Mouse (Mus musculus): Measurements from ENCODE around the gene 1500015O10Rik. TPM values are rescaled to one million over a fixed set of nuclear protein-coding genes. Genes with fewer than 3 reads are reported as not detected.

Gene 1500015O10Rik
- polyA plus RNA-seq, 1 experiment from 2014 or later = 0.17 TPM

DNA sequence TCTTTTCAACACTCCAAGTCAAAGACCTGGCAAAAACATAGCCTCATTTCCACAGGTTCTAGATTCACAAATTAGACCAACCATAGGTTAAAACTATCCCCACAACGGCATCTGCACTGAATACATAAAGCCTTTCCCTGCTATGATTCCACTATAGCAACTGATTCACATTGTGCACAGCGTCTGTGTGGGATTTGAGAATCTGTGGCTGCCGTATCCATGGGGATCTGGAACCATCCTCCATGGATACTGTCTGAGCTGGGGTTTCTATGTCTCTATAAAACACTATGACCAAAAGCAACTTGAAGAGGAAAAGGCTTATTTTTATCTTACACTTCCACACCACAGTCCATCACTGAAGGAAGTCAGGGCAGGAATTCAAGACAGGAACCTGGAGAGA, 52.3 kb downstream of the 1500015O10Rik start:
- Histone ChIP-seq H3K4me3 (no peak overlapping the region), H3K4me1 (0 out of 2 replicates have a peak, but pooled peaks cover 3% of the 10 kb centered on the region), H3K9me3 (replicated peaks) (no peaks in the 10 kb centered on the region), H3K36me3 (peaks cover 38% of the 10 kb centered on the region), H3K27me3 (ENCODE audit: low read depth, poor library complexity, severe bottlenecking) (no peaks in the 10 kb centered on the region), H3K27ac (replicated peaks) (no peak overlapping the region)
- 90% methylated on average over 3 of the region's 3 CpGs for WGBS
- no peak for DNase-seq (ENCODE audit: low spot score)

GRCm38 (mm10) chr1:43783186-43783585, 52.8 kb downstream of the 1500015O10Rik start:
- Histone ChIP-seq H3K36me3 (peaks cover 38% of the 10 kb centered on the region), H3K27me3 (ENCODE audit: low read depth, poor library complexity, severe bottlenecking) (no peaks in the 10 kb centered on the region), H3K4me3 (no peak overlapping the region), H3K4me1 (0 out of 2 replicates have a peak, but pooled peaks cover 3% of the 10 kb centered on the region), H3K27ac (replicated peaks) (no peak overlapping the region), H3K9me3 (replicated peaks) (no peaks in the 10 kb centered on the region)
- no peak for DNase-seq (ENCODE audit: low spot score)
- 87% methylated on average over 3 of the region's 3 CpGs for WGBS

DNA sequence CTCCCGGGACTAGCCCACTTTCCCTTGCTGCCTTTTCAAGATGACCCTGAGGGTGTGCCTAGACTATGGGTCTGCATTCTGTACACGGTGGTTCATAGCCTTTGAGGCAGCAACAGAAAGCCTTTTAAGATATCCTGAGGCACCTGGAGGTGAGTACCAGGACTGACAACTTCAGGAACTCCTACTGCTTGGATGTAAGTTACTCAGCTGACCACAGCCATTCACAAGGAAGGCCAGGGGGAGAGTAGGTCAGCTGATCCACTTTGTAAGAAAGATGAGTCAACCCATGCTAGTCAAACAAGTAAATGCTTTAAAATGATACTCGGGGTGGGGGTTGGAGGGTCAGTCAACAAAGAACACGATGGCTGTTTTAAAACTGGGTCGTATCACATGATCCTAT, 54.9 kb downstream of the 1500015O10Rik start:
- DNase-seq (ENCODE audit: low spot score) = no peak
- WGBS = 90% methylated on average over 5 of the region's 5 CpGs
- no peaks in the 10 kb centered on the region for H3K9me3 ChIP-seq (replicated peaks)
- H3K4me1 ChIP-seq = 0 out of 2 replicates have a peak, but pooled peaks cover 3% of the 10 kb centered on the region
- H3K36me3 ChIP-seq = peaks cover 22% of the 10 kb centered on the region
- H3K27ac ChIP-seq (replicated peaks) = no peak overlapping the region
- no peak overlapping the region for H3K4me3 ChIP-seq
- H3K27me3 ChIP-seq (ENCODE audit: low read depth, poor library complexity, severe bottlenecking) = no peaks in the 10 kb centered on the region

- H3K27ac ChIP-seq (replicated peaks) = no peak overlapping the region
- DNase-seq (ENCODE audit: low spot score) = no peak
- no peaks in the 10 kb centered on the region for H3K9me3 ChIP-seq (replicated peaks)
- WGBS = 91% methylated on average over 5 of the region's 5 CpGs
- peaks cover 22% of the 10 kb centered on the region for H3K36me3 ChIP-seq
- H3K4me3 ChIP-seq = no peak overlapping the region
- H3K4me1 ChIP-seq = 0 out of 2 replicates have a peak, but pooled peaks cover 3% of the 10 kb centered on the region
- H3K27me3 ChIP-seq (ENCODE audit: low read depth, poor library complexity, severe bottlenecking) = no peaks in the 10 kb centered on the region
These were observed 56.3 kb downstream of the 1500015O10Rik start for GRCm38 (mm10) chr1:43786711-43787110.

DNA sequence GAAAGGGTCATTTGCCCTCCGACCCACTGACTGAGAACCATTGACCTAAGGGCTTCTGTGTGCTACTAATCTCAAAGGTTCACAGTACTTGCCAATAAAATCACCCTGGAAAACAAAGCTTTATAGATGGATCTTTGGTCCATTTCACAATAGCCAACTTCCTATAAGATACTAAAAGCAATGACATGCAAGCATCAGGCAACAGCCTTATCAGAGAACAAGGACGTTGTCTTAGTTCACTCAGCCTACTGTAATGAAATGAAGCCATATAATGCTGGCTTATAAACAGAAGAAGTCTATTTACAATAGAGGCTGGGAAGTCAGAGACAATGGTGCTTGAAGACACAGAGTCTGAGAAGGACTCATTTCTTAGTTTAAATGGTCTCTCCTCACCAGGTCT, 59.4 kb downstream of the 1500015O10Rik start:
- no peak overlapping the region for H3K27ac ChIP-seq (replicated peaks)
- DNase-seq (ENCODE audit: low spot score) = no peak
- no peaks in the 10 kb centered on the region for H3K4me1 ChIP-seq
- peaks cover 20% of the 10 kb centered on the region for H3K36me3 ChIP-seq
- H3K4me3 ChIP-seq = no peak overlapping the region
- WGBS = 89% methylated on average over 2 of the region's 2 CpGs
- H3K27me3 ChIP-seq (ENCODE audit: low read depth, poor library complexity, severe bottlenecking) = no peaks in the 10 kb centered on the region
- no peaks in the 10 kb centered on the region for H3K9me3 ChIP-seq (replicated peaks)

Other genes with a start within 250 kb of the 1500015O10Rik start
- gene Uxs1, start 97.2 kb downstream of the 1500015O10Rik start, polyA plus RNA-seq (2016; fragmentation: Nextera tagmentation; extraction: Ambion mirVana) = 17.9 and 20.2 TPM in 2 replicates
- 71.1 and 71.9 TPM in 2 replicates for gene Tpp2, start 203.0 kb downstream of the 1500015O10Rik start, polyA plus RNA-seq (2016; fragmentation: Nextera tagmentation; extraction: Ambion mirVana)